Comparison of ENCODE assay signal across 9 mouse cellular contexts in the genomic region with DNA sequence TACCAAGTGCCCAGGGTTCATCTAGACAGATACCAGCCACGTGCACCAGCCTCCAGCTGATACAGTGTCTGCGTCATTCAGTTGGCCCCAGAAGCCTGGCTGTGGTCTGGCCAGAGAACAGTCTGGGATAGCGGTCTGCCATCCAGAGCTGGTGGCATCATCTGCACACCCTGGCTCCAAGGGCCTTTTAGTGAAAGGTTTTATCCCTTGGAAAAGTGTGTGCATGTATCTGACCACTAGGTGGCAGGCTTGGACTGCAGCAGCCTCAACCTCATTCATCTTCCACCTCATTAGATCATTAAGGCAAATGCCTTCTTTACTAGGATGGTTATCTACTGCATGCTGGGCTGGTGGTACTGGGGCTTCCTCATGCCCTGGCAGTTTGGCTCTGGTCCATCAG.
A peak's percentile ranks its signal among the peaks of the same experiment; 100 is the strongest.
DNase-seq lines count a peak whose midpoint lies in the region; ATAC-seq and TF ChIP-seq lines count a peak whose summit lies in the region.
"Had no signal": no experiment of that assay in that cellular context is flagged by ENCODE, and none has a peak within 500 bp of the region (broad histone marks: within the 10 kb centered on the region; RNA-seq: fewer than 3 reads in every experiment).

No protein-coding gene starts in this region.

- 0 out of 2 replicates have a peak, but pooled peaks cover 5% of the 10 kb centered on the region for H3K27me3 ChIP-seq in E14TG2a.4 (ENCODE audit: insufficient read depth, low read length)
- H3K27me3 ChIP-seq in embryonic facial prominence, embryonic 11.5 days (ENCODE audit: control insufficient read depth, insufficient read depth, low read length): no peaks in the 10 kb centered on the region
- no peaks in the 10 kb centered on the region for H3K27me3 ChIP-seq in liver, embryonic 14.5 days (ENCODE audit: control insufficient read depth, insufficient read depth, low read length)
- no peaks in the 10 kb centered on the region for H3K27me3 ChIP-seq in neural tube, embryonic 13.5 days
- H3K27me3 ChIP-seq: liver, embryonic 15.5 days had no signal

- H3K36me3 ChIP-seq in E14TG2a.4 (ENCODE audit: insufficient read depth, low read length): no peaks in the 10 kb centered on the region
- no peaks in the 10 kb centered on the region for H3K36me3 ChIP-seq in embryonic facial prominence, embryonic 11.5 days (replicated peaks; ENCODE audit: control insufficient read depth, insufficient read depth, low read depth, low read length)
- H3K36me3 ChIP-seq in liver, embryonic 14.5 days (replicated peaks; ENCODE audit: control insufficient read depth, insufficient read depth, low read depth): no peaks in the 10 kb centered on the region
- no peaks in the 10 kb centered on the region for H3K36me3 ChIP-seq in neural tube, embryonic 13.5 days
- H3K36me3 ChIP-seq: liver, embryonic 15.5 days had no signal

- peak; percentile 68 for TF ChIP-seq CTCF in E14TG2a.4 (conservative IDR thresholded peaks at IDR 0.05; ENCODE audit: low read length)
- TF ChIP-seq CTCF in liver, embryonic 14.5 days (IDR thresholded peaks at IDR 0.05; ENCODE audit: low read depth): peak; percentile 93

- no peak overlapping the region for H3K4me3 ChIP-seq in E14TG2a.4 (replicated peaks; ENCODE audit: low read length)
- no peak overlapping the region for H3K4me3 ChIP-seq in embryonic facial prominence, embryonic 11.5 days (ENCODE audit: low read depth, low read length)
- H3K4me3 ChIP-seq in liver, embryonic 14.5 days (ENCODE audit: insufficient read depth in 1 of 2, low read depth in 2 of 2, low read length in 2 of 2): no peak overlapping the region
- no peak overlapping the region for H3K4me3 ChIP-seq in neural tube, embryonic 13.5 days
- H3K4me3 ChIP-seq: liver, embryonic 15.5 days had no signal

- H3K27ac ChIP-seq in embryonic facial prominence, embryonic 11.5 days (replicated peaks; ENCODE audit: low read depth, low read length): no peak overlapping the region
- no peak overlapping the region for H3K27ac ChIP-seq in liver, embryonic 14.5 days
- H3K27ac ChIP-seq in neural tube, embryonic 13.5 days (replicated peaks): no peak overlapping the region
- H3K27ac ChIP-seq: liver, embryonic 15.5 days had no signal

- H3K4me2 ChIP-seq in embryonic facial prominence, embryonic 11.5 days (ENCODE audit: low read depth, low read length): no peak overlapping the region
- H3K4me2 ChIP-seq in liver, embryonic 14.5 days (ENCODE audit: low read depth): no peak overlapping the region
- H3K4me2 ChIP-seq in neural tube, embryonic 13.5 days: no peak overlapping the region
- H3K4me2 ChIP-seq: liver, embryonic 15.5 days had no signal

- H3K9me3 ChIP-seq in E14TG2a.4 (ENCODE audit: low read length): peaks cover 22% of the 10 kb centered on the region
- no peaks in the 10 kb centered on the region for H3K9me3 ChIP-seq in embryonic facial prominence, embryonic 11.5 days (replicated peaks; ENCODE audit: control insufficient read depth, low read length)
- H3K9me3 ChIP-seq in liver, embryonic 14.5 days (ENCODE audit: control insufficient read depth, low read length): no peaks in the 10 kb centered on the region
- H3K9me3 ChIP-seq in neural tube, embryonic 13.5 days: no peaks in the 10 kb centered on the region
- H3K9me3 ChIP-seq: liver, embryonic 15.5 days had no signal

- ATAC-seq in embryonic facial prominence, embryonic 11.5 days (replicated peaks; ENCODE audit: insufficient number of reproducible peaks, low FRiP score, low TSS enrichment, low read depth): peak; percentile 56; the same call in 1 of the 2 replicates
- no peak for ATAC-seq in liver, embryonic 14.5 days (ENCODE audit: insufficient read depth)
- peak; percentile 82 for ATAC-seq in neural tube, embryonic 13.5 days (ENCODE audit: low read depth)

- 26% methylated on average over 3 of the region's 3 CpGs for WGBS in embryonic facial prominence, embryonic 11.5 days
- WGBS in liver, embryonic 14.5 days (ENCODE audit: insufficient replicate concordance): 10% methylated on average over 3 of the region's 3 CpGs
- WGBS in neural tube, embryonic 13.5 days: 37% methylated on average over 3 of the region's 3 CpGs

- no peaks in the 10 kb centered on the region for H3K4me1 ChIP-seq in E14TG2a.4 (replicated peaks; ENCODE audit: low read depth, low read length)
- no peaks in the 10 kb centered on the region for H3K4me1 ChIP-seq in embryonic facial prominence, embryonic 11.5 days (ENCODE audit: control insufficient read depth, insufficient read depth, low read length)
- no peaks in the 10 kb centered on the region for H3K4me1 ChIP-seq in liver, embryonic 14.5 days (replicated peaks; ENCODE audit: control insufficient read depth in 2 of 2, insufficient read depth in 2 of 2, low read length in 1 of 2)
- H3K4me1 ChIP-seq in neural tube, embryonic 13.5 days (replicated peaks): 0 out of 2 replicates have a peak, but pooled peaks cover 4% of the 10 kb centered on the region
- H3K4me1 ChIP-seq: liver, embryonic 15.5 days had no signal

- peak; percentile 73 to 78 for DNase-seq in adrenal gland, postnatal 36 days
- DNase-seq in embryonic facial prominence, embryonic 11.5 days (ENCODE audit: low spot score): peak; percentile 81
- peak; percentile 68 for DNase-seq in heart, adult 8-10 months (ENCODE audit: low spot score)
- DNase-seq in kidney, postnatal 36 days: peak; percentile 66 to 82
- DNase-seq in liver, embryonic 14.5 days (ENCODE audit: low read depth in 3 of 3, low spot score in 3 of 3): peak; percentile 3 to 16 (median 7)
- peak; percentile 15 to 52 for DNase-seq in thymus, postnatal 10 days (ENCODE audit: low spot score in 2 of 2)

- TF ChIP-seq EP300 in liver, embryonic 14.5 days (IDR thresholded peaks at IDR 0.05; ENCODE audit: low read depth): no peak

- H3K9ac ChIP-seq in embryonic facial prominence, embryonic 11.5 days (replicated peaks; ENCODE audit: low read length): no peak overlapping the region
- H3K9ac ChIP-seq in liver, embryonic 14.5 days (replicated peaks): no peak overlapping the region
- no peak overlapping the region for H3K9ac ChIP-seq in neural tube, embryonic 13.5 days
- H3K9ac ChIP-seq: liver, embryonic 15.5 days had no signal

Comparison
In these comparisons a context has a peak if more than half of its experiments do, and no peak if none do; other contexts are left out.
1. DNase-seq: peak in every context shown above with its lines; median percentile 81 in embryonic facial prominence, embryonic 11.5 days; 76 in adrenal gland, postnatal 36 days; 74 in kidney, postnatal 36 days; 68 in heart, adult 8-10 months; 34 in thymus, postnatal 10 days; 7 in liver, embryonic 14.5 days.